Mouse (Mus musculus): ENCODE data around the gene Ctc1. TPM values are rescaled to one million over a fixed set of nuclear protein-coding genes. Genes with fewer than 3 reads are reported as not detected.

Gene Ctc1
- total and polyA plus RNA-seq, 3 experiments = 21.8 to 39.7 (median 26.6) TPM

DNA sequence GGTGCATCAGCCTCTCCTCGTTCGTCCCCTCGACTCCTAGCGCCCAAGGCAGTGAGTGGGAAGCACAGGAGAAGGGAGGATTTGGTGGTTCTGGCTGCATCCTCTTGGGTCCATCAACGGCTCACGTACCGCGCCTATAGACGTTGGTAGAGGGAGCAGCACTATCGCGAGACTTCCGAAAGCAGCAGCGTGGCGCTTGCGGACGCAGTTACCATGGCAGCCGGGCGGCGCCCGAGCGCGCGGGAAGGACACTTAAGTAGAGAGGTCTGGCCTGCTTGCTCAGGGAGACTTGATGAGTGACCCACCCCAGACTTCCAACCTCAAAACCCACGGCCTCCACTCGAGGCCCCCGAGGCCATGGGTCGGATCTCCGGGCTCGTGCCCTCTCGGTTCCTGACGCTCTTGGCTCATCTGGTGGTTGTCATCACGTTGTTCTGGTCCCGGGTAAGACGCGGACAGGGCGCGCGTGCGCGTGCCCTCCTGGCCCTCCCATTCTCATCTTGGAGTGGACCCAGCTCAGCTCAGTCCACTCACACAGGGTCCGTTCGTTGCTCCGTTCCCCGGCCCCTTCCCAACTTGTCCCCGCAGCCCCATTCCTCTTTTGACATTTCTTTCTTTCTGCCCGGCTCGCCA is 55.0 kb downstream of the Ctc1 start, which contains the start of gene Tmem107:
Gene Tmem107, plus strand, starts transcription at position 217 of the 633 bp plus-strand sequence.
- peak; percentile 95 for DNase-seq

DNA sequence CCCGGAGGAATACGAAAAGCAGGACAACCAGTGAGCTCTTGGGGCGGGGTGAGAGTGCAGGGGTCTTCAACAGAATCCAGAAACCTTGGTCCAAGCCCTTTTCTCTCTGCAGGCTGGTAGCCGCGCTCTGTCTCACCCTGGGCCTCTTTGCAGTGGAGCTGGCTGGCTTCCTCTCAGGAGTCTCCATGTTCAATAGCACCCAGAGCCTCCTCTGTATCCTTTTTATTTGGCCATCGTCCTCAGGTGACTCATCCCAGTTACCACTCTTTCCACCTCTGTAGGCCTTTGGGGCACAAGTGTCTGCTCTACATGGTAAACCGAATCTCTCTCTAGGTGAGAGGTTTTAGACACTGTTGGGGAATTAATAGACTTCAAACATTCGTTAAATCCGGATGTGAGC is 55.6 kb downstream of the Ctc1 start:
- no peak for DNase-seq

DNA sequence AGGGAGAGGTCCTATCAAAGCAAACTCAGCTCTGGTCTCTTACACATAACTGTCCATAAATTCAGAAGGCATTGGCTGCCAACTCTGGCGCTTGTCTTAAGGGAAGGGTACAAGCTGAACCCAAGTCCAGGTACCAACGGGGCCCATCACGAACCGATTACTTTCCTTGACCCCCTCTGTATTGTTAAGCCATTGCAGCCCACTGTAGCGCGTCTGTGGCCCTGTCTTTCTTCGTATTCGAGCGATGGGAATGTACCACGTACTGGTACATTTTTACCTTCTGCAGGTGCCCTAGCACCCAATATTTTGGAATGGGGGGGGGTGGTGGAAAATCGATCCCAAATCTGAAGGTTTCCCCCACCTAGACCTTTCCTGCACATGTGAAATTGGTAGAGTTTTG is 56.5 kb downstream of the Ctc1 start:
- DNase-seq = no peak

DNA sequence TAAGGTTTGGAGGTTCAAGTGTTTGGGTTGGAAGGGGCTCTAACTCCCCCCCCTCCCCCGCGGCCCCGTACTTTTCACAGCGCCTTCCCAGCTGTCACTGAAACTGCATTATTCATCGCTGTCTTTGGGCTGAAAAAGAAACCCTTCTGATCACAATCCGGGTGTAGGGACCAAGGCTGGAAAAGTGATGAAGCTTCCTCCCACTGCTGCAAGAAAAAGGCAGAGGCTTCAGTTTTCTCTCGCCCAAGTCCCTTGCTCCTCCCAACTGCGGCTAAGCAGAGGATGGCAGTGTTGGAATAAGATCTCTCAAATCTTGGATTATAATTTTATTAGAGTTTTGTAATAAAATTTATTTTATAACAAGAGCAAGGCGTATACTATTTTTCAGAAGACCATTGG is 57.0 kb downstream of the Ctc1 start:
- DNase-seq = no peak

DNA sequence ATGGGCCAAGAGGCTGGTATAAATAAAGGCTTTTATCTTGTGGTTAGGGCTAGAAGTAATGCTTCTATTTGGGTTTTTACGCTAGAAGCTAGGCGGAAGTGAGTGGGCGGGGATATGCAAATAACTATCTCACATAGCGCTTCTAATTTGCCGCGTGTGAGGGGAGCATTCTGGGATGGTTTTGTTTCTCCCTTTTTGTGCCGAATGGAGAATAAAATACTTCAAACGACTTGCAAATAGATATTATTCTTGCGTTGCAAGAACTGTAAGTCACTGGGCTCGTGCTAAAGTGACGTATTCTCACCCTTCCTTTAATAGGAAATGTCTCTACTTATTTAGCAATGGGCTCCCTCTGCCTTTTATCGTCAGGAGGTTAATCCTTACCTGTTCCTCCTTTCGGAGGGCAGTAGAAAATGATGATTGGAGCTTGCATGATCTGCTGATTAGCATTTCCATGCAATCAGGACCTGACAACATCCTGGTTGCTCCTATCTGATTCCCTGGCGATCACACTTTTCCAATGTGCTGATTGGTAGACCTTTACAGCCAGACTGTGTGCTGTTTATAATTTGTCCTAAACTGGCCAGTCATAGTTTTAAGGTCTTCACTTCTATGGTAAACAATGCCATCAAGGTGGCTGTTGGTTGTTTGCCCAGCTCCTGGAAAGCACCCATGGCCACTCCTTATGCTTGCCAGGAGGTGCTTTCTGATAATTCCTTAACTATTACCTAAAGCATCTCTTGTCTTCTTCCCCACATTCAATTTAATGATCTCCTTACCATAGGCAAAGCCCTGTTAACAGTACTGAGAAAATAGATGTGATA is 57.6 kb downstream of the Ctc1 start:
- peak; percentile 85 for DNase-seq

DNA sequence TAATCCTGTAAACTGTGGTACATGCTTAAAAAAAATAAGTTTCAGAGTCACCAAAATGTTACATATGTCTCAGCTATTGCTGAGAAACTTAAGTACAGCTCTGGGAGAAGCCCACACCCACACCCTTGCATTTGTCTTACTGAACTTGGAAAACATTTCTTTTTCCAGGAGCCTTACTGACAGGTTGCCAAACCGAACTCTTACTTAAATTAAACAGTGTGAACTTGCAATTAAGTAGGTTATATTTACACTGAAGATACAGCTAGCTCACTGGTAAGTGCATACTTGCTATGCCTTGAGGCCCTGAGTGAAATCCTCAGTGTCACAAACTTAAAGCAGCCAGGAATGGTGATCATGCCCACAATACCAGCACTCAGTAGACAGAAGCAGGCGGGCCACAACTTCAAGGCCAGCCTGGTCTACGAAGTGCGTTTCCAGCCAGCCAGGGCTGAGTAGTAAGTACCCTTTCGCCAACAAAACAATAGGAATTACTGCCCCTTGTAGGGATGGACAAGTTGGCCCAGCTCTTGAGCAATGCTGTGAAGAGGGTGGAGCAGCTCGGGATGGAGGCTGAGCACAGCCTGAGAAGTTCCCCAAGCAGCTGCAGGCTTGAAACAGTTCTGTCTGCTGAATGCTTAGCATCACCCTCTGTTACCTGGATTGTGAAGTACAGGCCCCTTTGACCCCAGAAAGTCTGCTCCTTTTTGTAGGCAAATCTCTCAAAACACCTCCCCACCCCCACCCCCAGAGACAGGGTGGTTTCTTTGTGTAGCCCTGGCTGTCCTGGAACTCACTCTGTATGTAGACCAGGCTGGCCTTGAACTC is 58.5 kb downstream of the Ctc1 start:
- no peak for DNase-seq

DNA sequence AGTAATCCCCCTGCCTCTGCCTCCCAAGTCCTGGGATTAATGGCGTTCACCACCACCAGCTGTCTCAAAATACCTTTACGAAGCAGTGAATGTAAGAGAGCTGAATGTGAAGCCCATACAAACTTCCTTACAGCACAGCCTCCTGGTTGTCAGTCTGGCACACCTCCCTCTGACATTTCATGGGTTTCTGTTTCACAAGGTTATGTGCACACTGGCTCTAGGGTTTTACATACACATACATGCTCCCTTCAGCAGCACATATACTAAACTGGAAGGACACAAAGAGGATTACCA is 59.0 kb downstream of the Ctc1 start:
- no peak for DNase-seq

DNA sequence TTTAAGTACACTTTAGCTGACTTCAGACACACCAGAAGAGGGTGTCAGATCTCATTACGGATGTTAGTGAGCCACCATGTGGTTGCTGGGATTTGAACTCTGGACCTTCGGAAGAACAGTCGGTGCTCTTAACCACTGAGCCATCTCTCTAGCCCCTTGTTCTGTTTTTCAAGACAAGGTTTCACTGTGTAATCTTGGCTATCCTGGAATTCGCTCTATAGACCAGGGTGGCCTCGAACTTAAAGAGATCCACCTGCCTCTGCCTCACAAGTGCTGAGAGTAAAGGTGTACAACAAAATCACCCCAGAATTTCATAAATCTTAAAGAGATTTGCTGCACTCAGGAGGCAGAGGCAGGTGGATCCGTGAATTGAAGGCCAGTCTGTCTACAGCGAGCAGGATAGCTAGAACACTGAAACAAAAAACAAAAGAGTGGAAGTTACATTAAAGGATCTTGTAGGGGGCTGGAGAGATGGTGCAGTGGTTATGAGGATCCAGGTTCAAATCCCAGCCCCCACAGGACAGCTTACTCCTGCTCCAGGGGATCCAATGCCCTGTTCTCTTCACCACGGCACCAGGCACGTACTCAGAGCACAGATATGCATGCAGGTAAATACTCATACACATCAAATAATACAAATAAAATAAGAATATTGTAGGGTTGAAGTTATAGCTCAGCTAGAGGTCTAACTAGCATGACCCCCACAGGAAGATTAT is 60.2 kb downstream of the Ctc1 start:
- DNase-seq = peak; percentile 4

DNA sequence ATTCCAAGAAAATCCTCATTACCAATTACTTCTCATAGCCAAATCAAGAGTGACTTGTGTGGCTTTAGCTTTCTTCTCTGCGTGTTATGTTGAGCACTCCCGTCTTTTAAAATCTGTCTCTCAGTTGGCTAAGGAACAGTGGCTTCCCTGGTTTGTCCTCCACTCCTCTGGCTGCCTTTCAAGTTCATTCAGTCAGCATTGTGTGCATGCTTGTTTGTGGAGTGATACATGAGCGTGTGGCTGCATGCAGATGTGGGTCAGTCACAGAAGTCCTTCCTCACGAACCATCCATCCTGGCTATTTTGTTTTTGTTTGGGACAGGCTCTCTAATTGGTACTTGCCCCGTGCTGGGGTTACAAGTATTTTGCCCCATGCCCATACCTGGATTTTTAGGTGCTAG is 60.9 kb downstream of the Ctc1 start:
- DNase-seq = peak; percentile 70

DNA sequence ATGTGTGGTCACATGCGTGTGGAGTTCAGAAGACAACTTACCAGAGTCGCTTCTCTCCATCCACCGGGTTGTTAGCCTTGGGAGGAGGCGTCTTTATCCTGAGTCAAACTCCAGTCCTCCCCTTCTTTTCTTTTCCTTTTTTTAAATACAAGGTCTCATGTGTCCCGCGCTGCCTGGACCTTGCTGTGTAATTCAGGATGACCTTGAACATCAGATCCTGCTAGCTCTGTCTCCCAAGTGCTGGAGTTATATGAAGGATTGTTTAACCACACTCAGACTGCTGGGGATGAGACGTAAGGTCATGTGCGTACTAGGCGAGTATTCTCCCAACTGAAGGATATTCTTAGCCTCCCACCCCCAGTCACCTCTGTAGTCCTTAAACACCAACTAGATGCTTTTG is 61.6 kb downstream of the Ctc1 start:
- peak; percentile 55 for DNase-seq

DNA sequence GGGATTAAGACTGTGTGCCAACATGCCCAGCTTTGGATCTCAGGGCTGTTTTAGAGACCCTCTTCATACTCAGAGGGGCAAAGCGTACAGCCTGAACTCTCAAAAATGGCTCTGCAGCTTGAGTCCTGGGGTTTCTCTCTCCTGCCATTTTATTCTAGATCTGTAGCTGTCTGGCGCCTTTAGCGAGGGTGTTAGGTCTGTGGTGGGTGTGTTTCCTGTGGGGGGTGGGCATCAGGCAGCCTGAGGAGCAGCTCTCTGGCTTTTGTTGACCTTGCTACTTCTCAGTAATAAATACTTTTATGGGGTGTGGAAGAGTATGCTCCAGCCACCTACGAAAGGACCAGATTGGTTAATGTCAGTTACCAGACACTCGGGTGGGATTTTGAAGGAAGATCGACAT is 62.3 kb downstream of the Ctc1 start:
- DNase-seq = no peak

DNA sequence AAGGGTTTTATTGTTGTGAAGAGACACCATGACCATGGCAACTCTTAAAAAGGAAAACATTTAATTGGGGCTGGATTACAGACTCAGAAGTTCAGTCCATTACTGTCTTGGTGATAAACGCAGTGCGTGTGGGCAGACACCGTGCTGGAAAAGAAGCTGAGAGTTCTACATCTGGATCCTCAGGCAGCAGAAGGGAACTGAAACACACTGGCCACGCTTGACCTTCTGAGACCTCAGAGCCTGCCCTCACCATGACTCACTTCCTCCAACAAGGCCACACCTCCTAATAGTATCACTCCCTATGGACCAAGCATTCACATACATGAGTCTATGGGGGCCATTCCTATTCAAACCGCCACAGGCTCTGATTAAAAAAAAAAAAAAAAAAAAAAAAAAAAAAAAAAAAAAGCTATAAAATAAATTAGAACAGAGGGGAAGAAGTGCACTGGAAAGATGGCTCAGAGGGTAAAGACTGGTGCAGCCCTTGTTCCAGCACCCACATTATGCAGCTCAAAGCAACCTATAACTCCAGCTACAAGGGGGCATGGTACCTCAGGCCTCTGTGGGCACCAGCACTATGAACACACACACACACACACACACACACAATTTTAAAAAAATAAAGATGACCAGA is 63.2 kb downstream of the Ctc1 start:
- peak; percentile 62 for DNase-seq

DNA sequence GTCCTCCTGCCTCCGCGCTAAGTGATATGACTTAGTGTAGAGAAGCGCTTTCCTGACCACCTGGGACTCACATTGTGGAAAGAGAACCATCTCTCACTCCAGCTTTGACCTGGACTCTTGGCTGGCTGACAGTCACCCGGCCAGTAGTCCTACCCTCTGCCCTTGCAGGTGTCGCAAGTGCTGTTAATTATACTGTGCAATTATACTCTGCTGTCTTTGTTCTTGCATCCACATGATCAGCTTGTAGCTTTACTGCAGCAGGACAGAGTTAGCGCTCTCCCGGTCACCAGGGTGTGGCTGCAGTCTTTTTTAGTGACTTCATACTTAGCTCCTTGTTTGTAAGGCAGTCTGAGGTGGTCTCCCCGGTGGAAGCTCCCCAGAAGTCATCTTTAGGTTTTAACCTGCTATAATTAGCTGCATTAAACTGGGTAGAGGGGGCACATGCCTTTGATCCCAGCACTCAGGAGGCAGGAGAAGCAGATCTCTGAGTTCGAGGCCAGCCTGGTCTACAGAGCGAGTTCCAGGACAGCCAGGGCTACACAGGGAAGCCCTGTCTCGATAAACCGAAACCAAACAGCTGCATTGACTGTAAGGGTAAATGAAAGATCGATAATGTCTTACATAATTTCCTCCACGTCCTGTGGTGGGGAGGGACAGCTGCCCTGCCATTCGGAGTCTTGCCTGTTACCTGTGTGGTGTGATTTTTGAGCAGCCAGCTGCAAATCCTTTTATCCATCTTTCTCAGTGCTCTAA is 64.6 kb downstream of the Ctc1 start:
- DNase-seq = no peak

DNA sequence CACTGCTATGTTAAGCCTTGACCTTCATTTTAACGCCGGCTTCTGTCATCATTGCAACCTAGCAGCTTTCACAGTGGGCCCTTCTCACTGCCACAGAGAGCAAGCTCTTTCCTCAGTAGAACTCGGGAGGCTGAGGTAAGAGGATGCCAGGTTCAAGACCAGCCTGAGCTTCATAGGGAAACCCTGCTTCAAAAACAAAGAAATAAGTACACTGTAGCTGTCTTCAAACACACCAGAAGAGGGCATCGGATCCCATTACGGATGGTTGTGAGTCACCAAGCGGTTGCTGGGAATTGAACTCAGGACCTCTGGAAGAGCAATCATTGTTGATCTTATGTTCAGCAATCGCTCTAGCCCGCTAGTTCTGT is 65.1 kb downstream of the Ctc1 start:
- peak; percentile 6 for DNase-seq

DNA sequence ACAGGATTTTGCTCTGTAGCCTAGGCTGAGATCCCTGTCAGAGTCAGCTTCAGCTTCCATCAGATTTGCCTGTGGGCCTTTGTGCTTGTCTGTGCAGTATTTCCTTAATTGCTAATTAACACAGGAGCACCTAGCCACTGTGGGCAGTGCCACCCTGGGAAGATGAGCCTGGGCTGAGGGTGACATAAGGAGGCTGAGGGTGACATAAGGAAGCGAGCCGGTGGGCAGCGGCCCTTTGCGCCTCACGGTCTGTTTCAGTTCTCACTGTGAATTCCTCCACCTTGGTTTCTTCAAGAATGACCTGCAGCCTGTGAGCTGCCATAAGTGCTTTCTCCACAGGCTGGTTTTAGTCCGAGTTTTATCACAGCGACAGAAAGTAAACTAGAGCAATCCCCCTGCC is 65.9 kb downstream of the Ctc1 start:
- DNase-seq = no peak

DNA sequence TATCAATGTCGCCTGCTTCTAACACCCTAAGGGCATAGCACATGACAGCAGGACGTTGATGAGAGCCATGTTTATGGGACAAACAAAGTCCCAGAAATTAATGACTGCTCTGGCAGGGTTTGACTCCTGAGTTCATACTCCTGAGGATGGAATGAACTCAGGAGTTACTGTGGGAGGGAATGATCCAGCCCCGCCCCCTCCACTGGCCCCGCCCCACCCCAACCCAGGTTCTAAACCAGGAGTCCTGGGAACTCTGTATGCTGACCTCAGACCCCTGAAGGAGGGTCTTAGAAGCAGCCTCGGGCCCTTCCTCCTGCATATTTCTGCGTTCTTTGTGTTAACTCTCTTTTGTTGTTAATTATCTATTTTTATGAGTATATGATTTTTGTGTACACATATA is 69.9 kb downstream of the Ctc1 start:
- no peak for DNase-seq

Small RNA genes lying within 50 kb of the gene (microRNA-seq; reads per million reads assigned to microRNA genes)
- 0 to 0.83 reads per million in 2 experiments for gene Mir3062

Other genes starting within 250 kb of the Ctc1 start
- 10 to 100 TPM; 60.6 to 98.0 TPM for gene Ndel1, start 144.1 kb upstream of the Ctc1 start, total RNA-seq (2021)
- 156 and 186 TPM in 2 replicates for gene Ndel1, start 144.1 kb upstream of the Ctc1 start, polyA plus RNA-seq (2012; rRNA removed)
- under 1 TPM in 1 of 2 experiments, not detected in 1; 0.09 TPM for gene Rnf222, start 127.4 kb upstream of the Ctc1 start, total RNA-seq (2021)
- gene Rnf222, start 127.4 kb upstream of the Ctc1 start, polyA plus RNA-seq (2012; rRNA removed) = 0.23 and 0.39 TPM in 2 replicates
- gene Rpl26, start 114.3 kb upstream of the Ctc1 start, total RNA-seq (2021) = 1,000 to 10,000 TPM; 1,114 to 1,327 TPM
- 146 and 179 TPM in 2 replicates for gene Rpl26, start 114.3 kb upstream of the Ctc1 start, polyA plus RNA-seq (2012; rRNA removed)
- gene Odf4, start 88.8 kb upstream of the Ctc1 start, total RNA-seq (2021) = not detected
- not detected in 2 replicates for gene Odf4, start 88.8 kb upstream of the Ctc1 start, polyA plus RNA-seq (2012; rRNA removed)
- gene Arhgef15, start 58.4 kb upstream of the Ctc1 start, total RNA-seq (2021) = 10 to 100 TPM; 15.2 to 21.6 TPM
- 133 and 183 TPM in 2 replicates for gene Arhgef15, start 58.4 kb upstream of the Ctc1 start, polyA plus RNA-seq (2012; rRNA removed)
- gene Slc25a35, start 47.8 kb upstream of the Ctc1 start, total RNA-seq (2021) = 10 to 100 TPM; 40.4 to 45.9 TPM
- 61.3 and 78.3 TPM in 2 replicates for gene Slc25a35, start 47.8 kb upstream of the Ctc1 start, polyA plus RNA-seq (2012; rRNA removed)
- gene Rangrf, start 40.7 kb upstream of the Ctc1 start, total RNA-seq (2021) = 10 to 100 TPM; 13.5 to 31.2 TPM
- 16.9 and 17.8 TPM in 2 replicates for gene Rangrf, start 40.7 kb upstream of the Ctc1 start, polyA plus RNA-seq (2012; rRNA removed)
- 10 to 100 TPM; 23.7 to 28.6 TPM for gene Pfas, start 7.5 kb upstream of the Ctc1 start, total RNA-seq (2021)
- 14.5 and 16.7 TPM in 2 replicates for gene Pfas, start 7.5 kb upstream of the Ctc1 start, polyA plus RNA-seq (2012; rRNA removed)
- gene Aurkb, start 29.7 kb downstream of the Ctc1 start, total RNA-seq (2021) = 1 to 10 TPM; 1.7 to 2.8 TPM
- 10.8 and 11.2 TPM in 2 replicates for gene Aurkb, start 29.7 kb downstream of the Ctc1 start, polyA plus RNA-seq (2012; rRNA removed)
- gene Borcs6, start 43.8 kb downstream of the Ctc1 start, total RNA-seq (2021) = 10 to 100 TPM; 21.3 to 26.4 TPM
- gene Borcs6, start 43.8 kb downstream of the Ctc1 start, polyA plus RNA-seq (2012; rRNA removed) = 38.9 and 41.4 TPM in 2 replicates
- 10 to 100 TPM in 1 of 2 experiments, 1 to 10 TPM in 1; 9.5 to 16.9 TPM for gene Tmem107, start 54.9 kb downstream of the Ctc1 start, total RNA-seq (2021)
- gene Tmem107, start 54.9 kb downstream of the Ctc1 start, polyA plus RNA-seq (2012; rRNA removed) = 46.6 and 49.1 TPM in 2 replicates
- gene Vamp2, start 72.6 kb downstream of the Ctc1 start, total RNA-seq (2021) = 100 to 1,000 TPM; 104 to 130 TPM
- gene Vamp2, start 72.6 kb downstream of the Ctc1 start, polyA plus RNA-seq (2012; rRNA removed) = 425 and 479 TPM in 2 replicates
- gene Per1, start 79.3 kb downstream of the Ctc1 start, total RNA-seq (2021) = 10 to 100 TPM; 55.0 to 75.9 TPM
- 41.3 and 76.1 TPM in 2 replicates for gene Per1, start 79.3 kb downstream of the Ctc1 start, polyA plus RNA-seq (2012; rRNA removed)
- gene Hes7, start 104.5 kb downstream of the Ctc1 start, total RNA-seq (2021) = not detected
- gene Hes7, start 104.5 kb downstream of the Ctc1 start, polyA plus RNA-seq (2012; rRNA removed) = 1.3 and 1.6 TPM in 2 replicates
- under 1 TPM; 0.59 to 0.78 TPM for gene 9130213A22Rik, start 106.7 kb downstream of the Ctc1 start, total RNA-seq (2021)
- gene 9130213A22Rik, start 106.7 kb downstream of the Ctc1 start, polyA plus RNA-seq (2012; rRNA removed) = 2.3 and 3.0 TPM in 2 replicates
- 1 to 10 TPM in 1 of 2 experiments, under 1 TPM in 1; 0.79 to 1.0 TPM for gene Aloxe3, start 110.0 kb downstream of the Ctc1 start, total RNA-seq (2021)
- gene Aloxe3, start 110.0 kb downstream of the Ctc1 start, polyA plus RNA-seq (2012; rRNA removed) = 1.4 and 2.5 TPM in 2 replicates
- gene Alox12b, start 141.1 kb downstream of the Ctc1 start, total RNA-seq (2021) = not detected
- gene Alox12b, start 141.1 kb downstream of the Ctc1 start, polyA plus RNA-seq (2012; rRNA removed) = not detected in 2 replicates
- gene Alox8, start 181.9 kb downstream of the Ctc1 start, total RNA-seq (2021) = not detected
- not detected in 2 replicates for gene Alox8, start 181.9 kb downstream of the Ctc1 start, polyA plus RNA-seq (2012; rRNA removed)
- gene Gucy2e, start 221.1 kb downstream of the Ctc1 start, total RNA-seq (2021) = not detected
- gene Gucy2e, start 221.1 kb downstream of the Ctc1 start, polyA plus RNA-seq (2012; rRNA removed) = not detected in 2 replicates

Measured in adrenal gland, adult 2 months (tissue).